Mouse (Mus musculus) forebrain, embryonic 14.5 days (tissue): ENCODE data around the gene Mpzl2. TPM values are rescaled to one million over a fixed set of nuclear protein-coding genes. Genes with fewer than 3 reads are reported as not detected.
A peak's percentile ranks its signal among the peaks of the same experiment; 100 is the strongest.
"Not testable (repeated sequence)": the region's sequence is repeated elsewhere in the genome, so short reads cannot be mapped to it uniquely, and the experiment has no call there.

Source experiments
- ATAC-seq: fragments of 200-750 bp; cut with Nextera tagmentation; 2 replicates; pipeline ENCODE4 v1.8.0; 2017; ENCODE audit warnings: mild to moderate bottlenecking, moderate library complexity
- DNase-seq: peaks from one replicate; pipeline ENCODE4 v3.0.0-alpha.2; 2015; ENCODE audit warnings: low spot score
- H3K27ac ChIP-seq: fragments of 300-500 bp; sonication (generic); 2 replicates; pipeline ENCODE4 v1.5.1; 2014; ENCODE audit warnings: low read depth, mild to moderate bottlenecking, control low read depth, low read length, moderate library complexity
- H3K27me3 ChIP-seq: fragments of 300-500 bp; sonication (generic); replicated peaks from 2 replicates; pipeline ENCODE4 v1.6.1; 2014; ENCODE audit warnings: low read length, control low read depth, mixed read lengths; ENCODE audit not compliant: control insufficient read depth, insufficient read depth
- H3K36me3 ChIP-seq: fragments of 300-500 bp; sonication (generic); 2 replicates; pipeline ENCODE4 v1.6.1; 2014; ENCODE audit warnings: low read length, control low read depth; ENCODE audit not compliant: control insufficient read depth, insufficient read depth
- H3K4me1 ChIP-seq: fragments of 300-500 bp; sonication (generic); 2 replicates; pipeline ENCODE4 v1.6.1; 2014; ENCODE audit warnings: antibody characterized with exemption, low read length, control low read depth; ENCODE audit not compliant: control insufficient read depth, insufficient read depth
- H3K4me2 ChIP-seq: fragments of 300-500 bp; sonication (generic); 2 replicates; pipeline ENCODE4 v1.6.1; 2014; ENCODE audit warnings: mild to moderate bottlenecking, control low read depth, low read length
- H3K4me3 ChIP-seq: fragments of 300-500 bp; sonication (generic); 2 replicates; pipeline ENCODE4 v1.5.1; 2014; ENCODE audit warnings: low read depth, low read length, control low read depth
- H3K9ac ChIP-seq: fragments of 300-500 bp; sonication (generic); 2 replicates; pipeline ENCODE4 v1.6.1; 2014; ENCODE audit warnings: mild to moderate bottlenecking, low read length, control low read depth, moderate library complexity
- H3K9me3 ChIP-seq: fragments of 300-500 bp; sonication (generic); replicated peaks from 2 replicates; pipeline ENCODE4 v1.6.1; 2016; ENCODE audit warnings: low read length, control low read depth, mixed read lengths; ENCODE audit not compliant: control insufficient read depth
- WGBS: fragments of 180-500 bp; shearing (Covaris S2); extraction: QIAGEN DNeasy Blood & Tissue Kit; methylation state at CpG from one replicate; pipeline ENCODE4 v1.1.7; 2014; 5-methylcytosine and 5-hydroxymethylcytosine counted together
- polyA plus RNA-seq: library from polyadenylated mRNA; unstranded; fragments of >200 nt; fragmentation: Nextera tagmentation; extraction: Ambion mirVana; gene quantifications from 2 replicates; pipeline ENCODE4 v1.2.1, GENCODE M21; 2014

The Mpzl2 gene
- polyA plus RNA-seq, 1 experiment from 2014 or later, result 0.18 TPM

DNA sequence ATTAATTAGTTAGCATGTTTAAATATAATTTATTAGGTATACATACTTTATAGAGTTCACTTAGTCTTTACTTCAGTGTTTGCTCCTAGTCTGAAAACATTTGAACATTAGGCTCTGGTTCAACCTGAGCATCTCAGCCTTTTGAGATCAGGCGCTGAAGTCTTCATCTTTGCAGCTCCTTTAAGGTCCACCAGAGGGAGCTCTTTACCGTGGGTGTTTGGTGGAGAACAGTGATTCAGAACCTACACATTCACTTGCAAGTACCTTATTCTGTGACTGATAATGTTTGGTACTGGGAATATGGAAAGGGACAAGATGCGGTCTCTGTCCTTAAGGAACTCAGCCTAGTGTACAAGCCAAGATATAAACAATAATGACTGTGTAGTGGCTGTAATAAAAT, 16.8 kb upstream of the Mpzl2 start:
- no peaks in the 10 kb centered on the region for H3K4me1 ChIP-seq
- H3K27ac ChIP-seq, result no peak overlapping the region
- 12% methylated on average over 3 of the region's 3 CpGs for WGBS
- no peak overlapping the region for H3K9ac ChIP-seq
- no peak overlapping the region for H3K4me3 ChIP-seq
- H3K27me3 ChIP-seq, result 0 out of 2 replicates have a peak, but pooled peaks cover 3% of the 10 kb centered on the region
- no peak for ATAC-seq
- H3K36me3 ChIP-seq, result no peaks in the 10 kb centered on the region
- H3K9me3 ChIP-seq, result no peaks in the 10 kb centered on the region
- peak; percentile 82 for DNase-seq
- H3K4me2 ChIP-seq, result no peak overlapping the region

DNA sequence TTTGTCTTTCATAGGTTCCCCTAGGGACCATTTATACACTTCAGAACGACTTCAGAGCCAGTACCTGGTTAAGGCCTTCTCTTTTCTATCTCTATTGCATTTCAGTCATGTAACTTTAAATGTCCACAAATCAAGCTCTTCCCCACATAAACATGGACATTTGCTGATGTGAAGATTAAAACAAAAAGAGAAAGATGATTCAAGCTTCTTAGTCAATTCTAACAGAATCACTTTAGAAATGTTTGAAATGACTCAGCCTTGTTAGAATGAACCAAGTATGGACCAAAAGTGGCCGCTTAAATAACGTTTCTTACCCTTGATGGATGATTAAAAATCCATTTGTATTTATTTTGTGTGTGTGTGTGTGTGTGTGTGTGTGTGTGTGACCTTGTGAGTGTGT, 16.0 kb upstream of the Mpzl2 start:
- no peak overlapping the region for H3K27ac ChIP-seq
- no peak overlapping the region for H3K4me2 ChIP-seq
- H3K9ac ChIP-seq, result no peak overlapping the region
- no peak overlapping the region for H3K4me3 ChIP-seq
- 0 out of 2 replicates have a peak, but pooled peaks cover 3% of the 10 kb centered on the region for H3K27me3 ChIP-seq
- no peak for DNase-seq
- no peaks in the 10 kb centered on the region for H3K4me1 ChIP-seq
- H3K36me3 ChIP-seq, result no peaks in the 10 kb centered on the region
- no peaks in the 10 kb centered on the region for H3K9me3 ChIP-seq
- ATAC-seq, result no peak
- WGBS, result 61% methylated on average over 3 of the region's 3 CpGs

DNA sequence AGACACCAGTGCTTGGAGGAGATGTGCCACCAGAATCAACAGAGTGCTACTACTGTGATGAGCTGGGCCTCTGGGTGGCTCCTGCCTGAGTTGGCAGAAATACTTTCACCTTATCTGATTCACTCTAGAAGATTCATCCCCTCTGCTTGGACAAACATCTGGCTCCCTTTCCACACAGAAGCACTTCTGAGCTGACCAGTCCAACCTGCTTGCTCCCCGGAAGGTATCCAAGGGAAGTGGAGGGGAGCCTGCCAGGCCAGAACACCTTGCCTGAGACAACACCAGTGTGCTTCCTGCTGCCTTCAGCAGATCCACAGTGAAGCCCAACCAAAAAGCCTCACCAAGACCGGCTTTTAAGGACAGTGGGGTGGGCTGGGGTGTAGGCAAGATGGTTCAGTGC, 15.4 kb upstream of the Mpzl2 start:
- no peaks in the 10 kb centered on the region for H3K4me1 ChIP-seq
- WGBS, result 85% methylated on average over 2 of the region's 2 CpGs
- H3K27me3 ChIP-seq, result 0 out of 2 replicates have a peak, but pooled peaks cover 3% of the 10 kb centered on the region
- no peak overlapping the region for H3K4me3 ChIP-seq
- no peak overlapping the region for H3K27ac ChIP-seq
- no peaks in the 10 kb centered on the region for H3K36me3 ChIP-seq
- ATAC-seq, result no peak
- H3K9ac ChIP-seq, result no peak overlapping the region
- DNase-seq, result no peak
- no peaks in the 10 kb centered on the region for H3K9me3 ChIP-seq
- no peak overlapping the region for H3K4me2 ChIP-seq

- Histone ChIP-seq H3K27ac (no peak overlapping the region), H3K4me1 (no peaks in the 10 kb centered on the region), H3K9me3 (no peaks in the 10 kb centered on the region), H3K4me3 (no peak overlapping the region), H3K9ac (no peak overlapping the region), H3K27me3 (0 out of 2 replicates have a peak, but pooled peaks cover 3% of the 10 kb centered on the region), H3K4me2 (no peak overlapping the region), H3K36me3 (no peaks in the 10 kb centered on the region)
- DNase-seq, result no peak
- 76% methylated on average over 8 of the region's 8 CpGs for WGBS
- no peak for ATAC-seq
Measured at GRCm38 (mm10) chr9:45027376-45027775, 12.2 kb upstream of the Mpzl2 start.

DNA sequence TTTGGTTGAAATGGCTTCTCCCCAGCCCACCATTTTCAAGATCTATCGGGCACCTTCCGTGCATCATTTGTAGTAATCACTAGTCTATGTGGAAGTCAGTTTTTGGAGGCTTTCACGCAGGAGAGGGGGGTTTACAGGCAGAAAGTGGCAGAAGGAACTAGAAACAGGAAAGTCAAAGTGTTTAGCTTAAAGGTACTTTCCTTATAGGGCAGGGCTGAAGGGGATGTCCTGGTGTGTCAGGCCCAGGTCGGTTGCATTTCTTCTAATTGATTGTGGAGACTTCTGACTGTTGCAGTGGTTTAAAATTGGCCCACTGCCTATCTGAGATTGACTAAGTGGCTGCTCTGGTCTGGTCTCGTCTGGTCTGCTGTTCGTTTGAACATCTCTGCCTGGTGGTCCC, 9.3 kb upstream of the Mpzl2 start:
- 75% methylated on average over 6 of the region's 6 CpGs for WGBS
- H3K27ac ChIP-seq, result no peak overlapping the region
- H3K4me3 ChIP-seq, result no peak overlapping the region
- H3K4me2 ChIP-seq, result no peak overlapping the region
- no peaks in the 10 kb centered on the region for H3K36me3 ChIP-seq
- 0 out of 2 replicates have a peak, but pooled peaks cover 3% of the 10 kb centered on the region for H3K27me3 ChIP-seq
- DNase-seq (no peak), ATAC-seq (no peak)
- H3K4me1 ChIP-seq, result no peaks in the 10 kb centered on the region
- no peak overlapping the region for H3K9ac ChIP-seq
- H3K9me3 ChIP-seq, result no peaks in the 10 kb centered on the region

DNA sequence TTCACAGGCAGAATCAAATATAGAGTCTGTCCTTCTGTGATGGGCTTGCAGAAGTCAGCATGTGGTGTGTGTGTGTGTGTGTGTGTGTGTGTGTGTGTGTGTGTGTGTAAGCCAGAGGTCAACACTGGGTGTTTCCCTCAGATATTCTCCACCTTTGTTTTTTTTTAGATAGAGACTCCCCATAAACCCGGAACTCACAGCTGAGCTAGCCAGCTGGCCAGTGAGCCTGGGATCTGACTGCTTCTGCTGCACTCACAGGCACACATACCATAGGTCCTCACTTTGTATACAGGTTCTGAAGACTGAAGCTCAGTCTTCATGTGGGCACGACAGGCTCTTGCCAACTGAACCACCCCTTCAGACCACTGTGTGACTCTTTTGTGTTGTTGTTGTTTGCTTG, 7.3 kb upstream of the Mpzl2 start:
- 0 out of 2 replicates have a peak, but pooled peaks cover 3% of the 10 kb centered on the region for H3K27me3 ChIP-seq
- H3K9ac ChIP-seq, result no peak overlapping the region
- WGBS, result 75% methylated on average over 2 of the region's 2 CpGs
- no peaks in the 10 kb centered on the region for H3K4me1 ChIP-seq
- H3K4me2 ChIP-seq, result no peak overlapping the region
- H3K9me3 ChIP-seq, result no peaks in the 10 kb centered on the region
- DNase-seq (no peak), ATAC-seq (no peak)
- H3K27ac ChIP-seq, result no peak overlapping the region
- H3K4me3 ChIP-seq, result no peak overlapping the region
- no peaks in the 10 kb centered on the region for H3K36me3 ChIP-seq

GRCm38 (mm10) chr9:45034526-45034925, 5.1 kb upstream of the Mpzl2 start:
- Histone ChIP-seq H3K4me3 (no peak overlapping the region), H3K9ac (no peak overlapping the region), H3K27me3 (peaks cover 4% of the 10 kb centered on the region), H3K36me3 (no peaks in the 10 kb centered on the region), H3K9me3 (no peaks in the 10 kb centered on the region), H3K4me2 (no peak overlapping the region), H3K4me1 (no peaks in the 10 kb centered on the region), H3K27ac (no peak overlapping the region)
- no peak for DNase-seq
- WGBS, result 78% methylated on average over 3 of the region's 3 CpGs
- no peak for ATAC-seq

DNA sequence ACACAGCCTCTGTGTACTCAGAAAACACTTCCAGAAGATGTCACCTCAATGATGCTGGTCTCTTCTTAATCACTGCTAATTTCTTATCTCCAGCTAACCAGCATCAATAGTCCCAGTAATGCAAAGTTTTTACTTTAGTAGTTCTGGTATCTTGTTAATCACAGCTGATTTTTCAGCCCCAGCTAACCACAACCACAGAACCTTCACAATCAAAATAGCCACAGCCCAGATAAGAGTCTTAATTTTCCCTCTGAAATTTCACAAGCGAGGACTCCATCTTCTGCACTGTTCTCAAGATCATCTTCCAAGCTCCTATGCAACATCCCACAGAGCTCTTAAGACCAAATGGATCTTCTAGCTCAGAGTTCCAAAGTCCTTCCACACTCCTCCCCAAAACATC, 1.8 kb upstream of the Mpzl2 start:
- not testable (repeated sequence) for H3K4me2 ChIP-seq, H3K36me3 ChIP-seq, ATAC-seq, H3K9me3 ChIP-seq, H3K4me1 ChIP-seq, DNase-seq, H3K4me3 ChIP-seq, H3K9ac ChIP-seq, H3K27ac ChIP-seq
- 91% methylated on average over 1 of the region's 1 CpGs for WGBS
- peaks cover 31% of the 10 kb centered on the region for H3K27me3 ChIP-seq

GRCm38 (mm10) chr9:45040066-45040845, 657 bp downstream of the Mpzl2 start:
- ATAC-seq, result no peak
- WGBS, result 13% methylated on average over 14 of the region's 14 CpGs
- no peaks in the 10 kb centered on the region for H3K9me3 ChIP-seq
- H3K4me3 ChIP-seq, result no peak overlapping the region
- H3K27me3 ChIP-seq, result peaks cover 48% of the 10 kb centered on the region
- H3K4me2 ChIP-seq, result no peak overlapping the region
- H3K27ac ChIP-seq, result no peak overlapping the region
- DNase-seq, result no peak
- H3K4me1 ChIP-seq, result no peaks in the 10 kb centered on the region
- no peak overlapping the region for H3K9ac ChIP-seq
- H3K36me3 ChIP-seq, result no peaks in the 10 kb centered on the region
